In the genomic region with DNA sequence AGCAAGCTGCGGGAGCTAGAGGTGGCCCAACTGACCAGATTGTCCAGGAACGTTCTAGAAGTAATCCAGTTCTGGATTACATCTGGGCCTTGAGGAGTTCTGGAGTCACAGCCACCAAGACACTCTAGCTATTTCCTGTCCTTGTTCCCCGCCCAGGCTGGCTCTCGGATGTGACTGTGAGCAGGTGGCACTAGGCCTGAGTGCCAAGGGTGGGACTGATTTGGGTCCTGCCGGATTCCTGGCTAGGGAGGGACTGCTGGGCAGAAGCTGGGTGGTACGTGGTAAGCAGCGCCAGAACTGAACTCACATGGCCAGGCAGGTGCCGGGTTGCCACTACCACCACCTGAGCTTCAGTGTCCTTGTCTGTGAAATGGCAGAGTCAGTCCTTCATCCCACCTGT, we compare ENCODE assay signal across 12 mouse cellular contexts. TPM values are rescaled to one million over a fixed set of nuclear protein-coding genes. Genes with fewer than 3 reads are reported as not detected.
DNase-seq lines count a peak whose midpoint lies in the region; ATAC-seq and TF ChIP-seq lines count a peak whose summit lies in the region.
"Had no signal": no experiment of that assay in that cellular context is flagged by ENCODE, and none has a peak within 500 bp of the region (broad histone marks: within the 10 kb centered on the region; RNA-seq: fewer than 3 reads in every experiment).

No protein-coding gene starts in this region.

- H3K4me2 ChIP-seq in liver, embryonic 16.5 days (ENCODE audit: low read depth, low read length), result no peak overlapping the region
- no peak overlapping the region for H3K4me2 ChIP-seq in stomach, postnatal 0 days (replicated peaks; ENCODE audit: low read depth)

- no peak for TF ChIP-seq EP300 in stomach, postnatal 0 days (optimal IDR thresholded peaks at IDR 0.05)

- no peak for TF ChIP-seq CTCF in stomach, postnatal 0 days (IDR thresholded peaks at IDR 0.05; ENCODE audit: low read depth)

- 65% methylated on average over 8 of the region's 8 CpGs for WGBS in liver, embryonic 16.5 days (ENCODE audit: insufficient replicate concordance)
- 60% methylated on average over 8 of the region's 8 CpGs for WGBS in stomach, postnatal 0 days

- H3K4me1 ChIP-seq in liver, embryonic 16.5 days (ENCODE audit: control insufficient read depth, low read depth, low read length), result peaks cover 31% of the 10 kb centered on the region
- H3K4me1 ChIP-seq in stomach, postnatal 0 days (replicated peaks; ENCODE audit: control insufficient read depth, insufficient read depth), result peaks cover 6% of the 10 kb centered on the region

- peak overlapping the region; percentile 42 for H3K27ac ChIP-seq in liver, embryonic 16.5 days (ENCODE audit: low read length)
- peak overlapping the region; percentile 88 for H3K27ac ChIP-seq in stomach, postnatal 0 days (replicated peaks)
- H3K27ac ChIP-seq: midbrain, embryonic 10.5 days had no signal

- no peaks in the 10 kb centered on the region for H3K9me3 ChIP-seq in liver, embryonic 16.5 days (replicated peaks; ENCODE audit: control insufficient read depth, low read length)
- no peaks in the 10 kb centered on the region for H3K9me3 ChIP-seq in stomach, postnatal 0 days (ENCODE audit: control insufficient read depth, low read length)
- H3K9me3 ChIP-seq: midbrain, embryonic 10.5 days had no signal

- no peaks in the 10 kb centered on the region for H3K27me3 ChIP-seq in liver, embryonic 16.5 days (ENCODE audit: control insufficient read depth, insufficient read depth, low read depth, low read length)
- H3K27me3 ChIP-seq in stomach, postnatal 0 days (ENCODE audit: control insufficient read depth, insufficient read depth, low read length), result no peaks in the 10 kb centered on the region

- peak; percentile 35 to 39 for DNase-seq in heart, adult 18-20 months
- DNase-seq in heart, postnatal 10 days, result no peak
- DNase-seq in thymus, postnatal 4 days, result peak; percentile 42
- DNase-seq in thymus, postnatal 10 days (ENCODE audit: low spot score in 2 of 2), result no peak
- peak; percentile 56 for DNase-seq in stomach, postnatal 0 days (ENCODE audit: low spot score)
- DNase-seq in adrenal gland, adult (ENCODE audit: inconsistent age in 2 of 2, low spot score in 1 of 2), result no peak
- DNase-seq in natural killer cell, adult 2 months (ENCODE audit: low spot score in 2 of 2), result no peak
- DNase-seq: gastrocnemius, postnatal 36 days; kidney, adult 9 months; left cerebral cortex, postnatal 4 days had no signal

- H3K36me3 ChIP-seq in liver, embryonic 16.5 days (ENCODE audit: control insufficient read depth, insufficient read depth), result no peaks in the 10 kb centered on the region
- no peaks in the 10 kb centered on the region; the same call in 1 of the 2 replicates for H3K36me3 ChIP-seq in stomach, postnatal 0 days (ENCODE audit: control insufficient read depth, insufficient read depth, low read length)
- H3K36me3 ChIP-seq: midbrain, embryonic 10.5 days had no signal

- no peak overlapping the region for H3K9ac ChIP-seq in liver, embryonic 16.5 days (ENCODE audit: low read depth, low read length)
- peak overlapping the region; percentile 18; the same call in 1 of the 2 replicates for H3K9ac ChIP-seq in stomach, postnatal 0 days (ENCODE audit: low read length)

- no peak overlapping the region for H3K4me3 ChIP-seq in liver, embryonic 16.5 days (ENCODE audit: low read depth, low read length)
- no peak overlapping the region for H3K4me3 ChIP-seq in stomach, postnatal 0 days (ENCODE audit: low read depth, low read length)
- H3K4me3 ChIP-seq: midbrain, embryonic 10.5 days had no signal

- ATAC-seq in liver, embryonic 16.5 days (ENCODE audit: low read depth), result no peak
- peak; percentile 70 for ATAC-seq in stomach, postnatal 0 days (ENCODE audit: low FRiP score, low TSS enrichment)

- intact Hi-C loops in heart, postnatal 10 days (cut with DNase I), result no loop called here

RNA-seq across cellular contexts. Expression of a gene that starts 26.7 kb away (rescaled TPM):
- 10 to 100 TPM; 58.1 to 65.1 TPM for total RNA-seq in heart, adult 18-20 months (2021)
- total RNA-seq in heart, postnatal 10 days (2021), result 10 to 100 TPM; 90.0 to 90.6 TPM
- polyA plus RNA-seq in liver, embryonic 16.5 days (2015; fragmentation: Nextera tagmentation; extraction: Ambion mirVana), result 50.0 and 50.4 TPM in 2 replicates
- 76.0 and 78.4 TPM in 2 replicates for polyA plus RNA-seq in stomach, postnatal 0 days (2015; fragmentation: Nextera tagmentation; extraction: Ambion mirVana)

RNA-seq across cellular contexts. Expression of a gene that starts 39.8 kb away (rescaled TPM):
- total RNA-seq in heart, adult 18-20 months (2021), result 10 to 100 TPM in 1 of 2 experiments, 1 to 10 TPM in 1; 7.7 to 11.3 TPM
- 10 to 100 TPM; 10.6 to 11.5 TPM for total RNA-seq in heart, postnatal 10 days (2021)
- polyA plus RNA-seq in liver, embryonic 16.5 days (2015; fragmentation: Nextera tagmentation; extraction: Ambion mirVana), result 14.6 and 15.8 TPM in 2 replicates
- 27.9 and 30.8 TPM in 2 replicates for polyA plus RNA-seq in stomach, postnatal 0 days (2015; fragmentation: Nextera tagmentation; extraction: Ambion mirVana)

RNA-seq across cellular contexts. Expression of a gene that starts 58.7 kb away (rescaled TPM):
- 10 to 100 TPM; 45.3 to 50.9 TPM for total RNA-seq in heart, adult 18-20 months (2021)
- 10 to 100 TPM; 44.8 to 46.7 TPM for total RNA-seq in heart, postnatal 10 days (2021)
- 27.3 and 29.8 TPM in 2 replicates for polyA plus RNA-seq in liver, embryonic 16.5 days (2015; fragmentation: Nextera tagmentation; extraction: Ambion mirVana)
- polyA plus RNA-seq in stomach, postnatal 0 days (2015; fragmentation: Nextera tagmentation; extraction: Ambion mirVana), result 40.7 and 41.0 TPM in 2 replicates

Comparison
In these comparisons a context has a peak if more than half of its experiments do, and no peak if none do; other contexts are left out.
1. DNase-seq: peak in heart, adult 18-20 months (2 of 2), thymus, postnatal 4 days (single experiment) and stomach, postnatal 0 days (single experiment); none in heart, postnatal 10 days (0 of 2), thymus, postnatal 10 days (0 of 2), adrenal gland, adult (0 of 2) and natural killer cell, adult 2 months (0 of 2).